Mouse (Mus musculus) adrenal gland, adult 8-10 months (tissue): ENCODE data around the gene A2ml1. TPM values are rescaled to one million over a fixed set of nuclear protein-coding genes. Genes with fewer than 3 reads are reported as not detected.
A peak's percentile ranks its signal among the peaks of the same experiment; 100 is the strongest.

Experiments used
- DNase-seq: peaks from one replicate; pipeline ENCODE4 v3.0.0; 2022
- total RNA-seq, 4 experiments: library from RNA; stranded (reverse); gene quantifications; 2 replicates each; pipeline ENCODE4 v1.2.4; 2022

The A2ml1 gene
- total RNA-seq, 4 experiments from 2014 or later: not detected

DNA sequence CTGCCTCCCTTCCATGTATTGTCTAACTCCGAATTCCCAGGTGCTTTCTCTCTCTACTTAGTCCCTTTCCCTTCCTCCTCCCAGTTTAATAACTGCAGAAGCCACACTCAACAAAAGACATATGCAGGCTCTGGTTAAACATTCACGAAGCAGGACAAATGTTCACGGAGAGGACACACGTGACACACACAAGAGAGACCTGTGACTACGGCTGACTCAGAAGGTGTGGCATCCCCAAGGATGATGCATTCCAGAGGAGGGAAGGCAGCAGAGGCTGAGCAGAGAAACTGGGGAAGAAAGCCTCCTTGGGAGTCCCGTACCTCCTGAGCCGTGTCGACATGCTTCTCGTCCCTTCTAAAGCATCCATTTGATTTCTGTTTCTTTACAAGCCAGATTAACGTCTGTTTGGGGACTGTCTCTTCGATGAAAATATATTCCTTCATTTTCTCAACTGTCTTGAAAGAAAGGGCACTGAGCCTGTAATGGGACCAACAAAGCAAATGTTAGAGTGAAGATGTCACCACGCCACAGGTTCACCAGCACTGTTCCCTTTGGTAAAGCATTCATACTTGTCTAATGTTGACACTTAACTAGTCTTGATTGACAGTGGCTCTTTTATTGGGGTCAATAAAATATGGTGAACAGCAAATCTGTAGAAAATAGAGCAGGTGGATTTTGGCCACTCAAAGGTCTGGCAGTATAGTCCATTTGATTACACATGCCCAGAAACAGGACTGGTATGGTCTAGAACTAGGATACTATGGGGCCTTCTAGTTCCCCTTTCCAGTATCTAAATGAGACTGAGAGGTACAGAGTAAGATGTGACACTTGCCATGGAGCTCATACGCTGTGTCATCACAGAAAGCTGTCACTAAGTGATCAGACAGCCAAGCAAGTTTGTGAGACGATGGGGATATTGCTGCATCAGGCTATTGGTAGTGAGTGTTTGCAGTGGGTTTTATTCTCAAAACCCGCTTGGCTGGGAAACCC is 31.6 kb downstream of the A2ml1 start:
- no peak for DNase-seq

GRCm38 (mm10) chr6:128548532-128548931 is 32.9 kb downstream of the A2ml1 start:
- DNase-seq: no peak

DNA sequence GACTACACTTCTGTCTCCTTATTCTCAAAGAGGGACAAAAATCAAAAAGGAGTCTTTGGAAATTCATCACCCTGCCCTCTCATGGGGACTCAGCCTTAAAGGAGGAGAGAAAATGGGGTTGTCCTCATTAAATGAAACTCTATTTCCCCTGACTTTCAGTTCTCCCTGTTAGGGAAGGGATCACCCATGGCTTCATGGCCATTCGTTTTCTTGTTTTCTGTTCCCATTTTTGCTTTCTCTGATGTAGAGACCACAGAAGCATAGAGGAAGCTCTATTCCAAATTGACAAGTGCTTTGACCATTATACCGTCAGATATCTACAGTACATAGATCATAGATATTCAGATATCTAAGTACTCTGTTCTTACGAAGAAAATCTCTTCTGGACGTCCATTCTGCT is 36.0 kb downstream of the A2ml1 start:
- no peak for DNase-seq

- no peak for DNase-seq
Observed at GRCm38 (mm10) chr6:128543226-128543625, 38.2 kb downstream of the A2ml1 start.

GRCm38 (mm10) chr6:128535250-128535649 is 46.2 kb downstream of the A2ml1 start:
- no peak for DNase-seq

GRCm38 (mm10) chr6:128533296-128533695 is 48.1 kb downstream of the A2ml1 start:
- no peak for DNase-seq

DNA sequence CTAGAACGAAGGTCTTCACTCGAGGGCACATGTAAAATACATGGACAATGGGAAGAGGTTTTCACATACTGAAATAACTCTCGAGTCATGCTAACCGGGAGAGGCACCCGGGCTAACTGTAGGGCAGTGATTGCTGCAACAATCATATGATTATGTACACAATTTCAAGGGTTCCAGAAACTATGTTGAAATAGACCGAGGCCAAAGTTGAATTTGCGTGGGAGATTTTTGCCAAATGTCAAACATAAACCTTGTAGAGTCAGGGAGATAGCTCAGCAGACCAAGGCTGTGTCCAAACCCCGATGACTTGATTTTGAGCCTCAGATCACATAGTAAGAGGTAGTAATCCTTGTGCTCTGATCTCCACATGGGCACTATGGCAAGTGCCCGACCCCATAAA is 48.7 kb downstream of the A2ml1 start:
- DNase-seq: no peak

DNA sequence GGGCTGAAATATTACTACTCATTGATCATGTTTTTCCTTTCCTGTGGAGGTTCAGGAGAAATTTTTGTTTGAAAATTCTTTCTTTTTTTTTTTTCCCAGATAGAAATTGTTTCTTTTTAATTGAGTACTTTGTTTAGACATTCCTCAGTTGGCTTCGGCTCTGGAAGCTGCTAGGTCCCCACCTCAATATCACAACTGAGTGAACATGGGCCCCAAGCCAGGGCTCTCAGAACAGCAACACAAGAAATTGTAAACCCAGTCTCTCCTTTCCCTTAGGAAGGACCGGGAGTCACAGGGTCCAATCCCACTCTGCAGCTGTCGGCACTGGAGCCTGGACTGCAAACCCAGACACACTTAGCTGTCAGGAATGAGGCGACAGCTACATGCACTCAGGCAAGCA is 52.9 kb downstream of the A2ml1 start:
- no peak for DNase-seq

- no peak for DNase-seq
Observed at GRCm38 (mm10) chr6:128527110-128527509, 54.3 kb downstream of the A2ml1 start.

GRCm38 (mm10) chr6:128526601-128527000 is 54.8 kb downstream of the A2ml1 start, which contains the start of gene Pzp:
TSS of gene Pzp (minus strand) at chr6:128526720.
- no peak for DNase-seq

DNA sequence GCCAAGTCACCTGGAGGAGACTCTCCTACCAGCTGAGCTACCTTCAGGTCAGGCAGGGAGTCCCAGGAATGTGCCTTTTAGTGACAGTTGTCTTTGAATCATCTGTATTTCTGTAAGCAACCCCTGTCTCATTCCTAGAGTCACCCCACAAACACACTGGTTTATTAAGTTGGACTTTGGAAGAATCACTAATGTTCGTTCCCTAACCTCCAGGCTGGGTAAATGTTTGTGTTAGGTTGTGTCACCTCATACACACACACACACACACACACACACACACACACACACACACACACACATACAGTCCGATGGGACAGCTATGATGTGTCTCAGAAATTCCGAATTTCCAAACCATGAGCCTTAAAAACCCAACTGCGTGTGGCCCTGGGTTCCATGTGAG is 55.6 kb downstream of the A2ml1 start:
- DNase-seq: no peak

GRCm38 (mm10) chr6:128523360-128523759 is 58.0 kb downstream of the A2ml1 start:
- no peak for DNase-seq

DNA sequence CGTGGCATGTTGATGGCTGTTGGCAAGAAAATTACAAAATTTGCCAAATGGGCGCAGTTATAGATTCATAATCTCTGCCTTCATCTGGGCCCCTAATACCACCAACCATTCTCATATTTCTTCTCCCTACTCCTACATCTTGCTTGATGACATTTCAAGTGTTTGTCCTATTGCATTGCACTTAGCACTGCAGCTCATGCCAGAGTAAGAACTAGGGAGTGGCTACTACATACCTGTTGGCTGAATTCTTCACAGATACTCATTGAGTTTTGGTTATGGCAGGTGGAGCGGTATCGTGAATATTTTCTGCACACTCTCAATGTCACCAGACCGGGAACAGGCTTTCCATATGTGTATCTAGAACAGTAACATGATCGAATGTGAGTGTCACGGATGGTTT is 62.2 kb downstream of the A2ml1 start:
- no peak for DNase-seq

- DNase-seq: no peak
Observed at GRCm38 (mm10) chr6:128505676-128506236, 75.7 kb downstream of the A2ml1 start.

- no peak for DNase-seq
Observed at GRCm38 (mm10) chr6:128504743-128505142, 76.7 kb downstream of the A2ml1 start.

DNA sequence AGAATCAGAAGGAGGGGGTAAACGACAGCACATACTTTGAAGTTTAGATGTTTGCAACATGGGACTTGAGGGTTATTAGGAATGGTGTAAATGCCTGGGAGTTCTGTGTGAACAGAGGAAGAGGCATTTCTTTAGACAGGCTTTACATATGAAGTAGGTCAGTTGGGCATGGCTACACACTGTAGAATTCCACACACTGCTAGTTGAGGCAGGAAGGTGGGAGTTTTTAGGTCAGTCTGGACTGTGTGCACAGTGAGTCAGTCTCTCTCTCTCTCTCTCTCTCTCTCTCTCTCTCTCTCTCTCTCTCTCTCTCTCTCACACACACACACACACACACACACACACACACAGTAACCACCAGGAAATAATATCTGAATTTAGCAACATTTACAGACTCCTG is 86.1 kb downstream of the A2ml1 start:
- DNase-seq: no peak

DNA sequence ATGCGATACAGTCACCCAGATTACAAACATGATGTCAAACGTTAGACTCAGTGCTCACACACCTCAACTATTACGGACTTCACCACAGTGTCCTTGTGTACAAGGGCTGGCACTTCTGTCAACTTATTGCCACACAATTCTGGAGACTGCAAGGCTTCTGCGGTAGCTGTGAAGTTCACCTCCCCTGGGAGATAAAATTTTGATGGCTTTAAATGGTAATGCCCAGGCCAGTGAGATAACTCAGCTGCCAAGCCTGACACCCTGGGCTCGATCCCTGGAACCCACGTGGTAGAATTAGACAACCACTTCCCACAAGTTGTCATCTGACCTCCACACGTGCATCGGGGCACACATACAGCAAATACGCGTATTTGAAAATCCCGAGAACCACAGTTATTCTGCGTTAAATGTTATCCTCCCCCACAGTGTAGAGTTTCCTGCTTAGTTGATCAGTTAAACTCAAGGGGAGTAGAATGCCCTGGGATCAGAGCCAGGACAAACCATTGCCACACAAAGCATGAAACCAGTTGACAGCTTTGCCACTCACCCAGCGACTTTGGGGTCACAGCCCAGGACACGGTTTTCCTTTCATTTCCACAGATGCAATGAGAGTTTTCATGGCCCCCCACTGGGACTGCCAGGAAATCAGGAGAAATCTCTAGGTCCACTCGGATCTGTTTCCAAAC is 86.6 kb downstream of the A2ml1 start:
- peak; percentile 22 for DNase-seq

DNA sequence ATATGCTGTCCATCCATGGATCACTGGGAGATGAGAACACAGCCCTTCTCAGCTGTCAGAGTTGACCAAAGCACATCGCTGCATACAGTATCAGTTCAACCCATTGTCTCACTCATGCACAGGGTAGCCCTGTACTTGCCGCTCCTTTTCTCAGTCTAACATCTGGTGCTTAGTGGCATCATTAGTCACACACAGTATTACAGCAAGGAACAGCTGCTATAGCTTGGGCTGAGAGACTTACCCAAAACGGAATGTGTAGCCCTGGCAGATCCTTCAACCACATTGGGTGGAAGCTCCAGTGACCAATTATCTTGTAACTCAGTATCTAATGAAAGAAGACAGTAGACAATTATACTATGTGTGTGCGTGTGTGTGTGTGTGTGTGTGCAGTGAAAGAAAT is 89.5 kb downstream of the A2ml1 start:
- no peak for DNase-seq

DNA sequence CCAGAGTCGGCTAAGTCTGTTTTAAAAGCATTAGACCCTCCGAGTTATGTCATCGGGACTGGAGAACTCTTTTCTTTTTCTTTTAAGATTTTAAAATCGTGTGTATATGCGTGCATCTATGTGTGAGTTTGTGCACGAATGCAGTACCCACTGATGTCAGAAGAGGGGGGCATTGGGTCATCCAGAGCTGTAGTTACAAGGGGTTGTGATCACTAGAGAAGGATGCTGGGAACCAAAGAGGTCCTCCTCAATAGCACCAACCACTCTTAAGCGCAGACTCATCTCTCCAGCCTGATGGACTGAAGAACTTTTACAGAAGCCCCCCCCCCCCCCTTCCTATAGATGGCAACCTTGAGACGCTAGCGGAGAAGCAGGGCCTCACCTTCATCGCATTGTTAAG is 91.3 kb downstream of the A2ml1 start:
- DNase-seq: no peak
